Mouse (Mus musculus) ES-Bruce4 (cell line): Measurements from ENCODE around the gene Cdc26. TPM values are rescaled to one million over a fixed set of nuclear protein-coding genes. Genes with fewer than 3 reads are reported as not detected.
A peak's percentile ranks its signal among the peaks of the same experiment; 100 is the strongest.

Experiments
- H3K27ac ChIP-seq: 2 replicates; pipeline ENCODE4 v1.5.1; 2012; ENCODE audit warnings: low read length, inconsistent platforms; ENCODE audit not compliant: insufficient read depth
- H3K27me3 ChIP-seq: 2 replicates; pipeline ENCODE4 v1.6.1; 2012; ENCODE audit warnings: mild to moderate bottlenecking, low read length, inconsistent platforms; ENCODE audit not compliant: control insufficient read depth, poor library complexity, insufficient read depth, severe bottlenecking
- H3K36me3 ChIP-seq: 2 replicates; pipeline ENCODE4 v1.6.1; 2012; ENCODE audit warnings: inconsistent platforms, mild to moderate bottlenecking, low read length, moderate library complexity; ENCODE audit not compliant: control insufficient read depth, poor library complexity, insufficient read depth, severe bottlenecking
- H3K4me1 ChIP-seq: one replicate; pipeline ENCODE4 v1.8.1; 2011; ENCODE audit warnings: low read length; ENCODE audit not compliant: control insufficient read depth, insufficient read depth
- H3K4me3 ChIP-seq: 2 replicates; pipeline ENCODE4 v1.5.1; 2011; ENCODE audit warnings: low read depth, mild to moderate bottlenecking, low read length
- H3K9ac ChIP-seq: 2 replicates; pipeline ENCODE4 v1.6.1; 2012; ENCODE audit warnings: low read depth, mild to moderate bottlenecking, inconsistent platforms; ENCODE audit not compliant: poor library complexity, severe bottlenecking
- H3K9me3 ChIP-seq: replicated peaks from 2 replicates; pipeline ENCODE4 v1.6.1; 2012; ENCODE audit warnings: mild to moderate bottlenecking, low read length, inconsistent platforms; ENCODE audit not compliant: control insufficient read depth, poor library complexity, insufficient read depth, severe bottlenecking
- CTCF ChIP-seq: IDR thresholded peaks from one replicate; pipeline ENCODE4 v1.8.1; 2011; ENCODE audit warnings: low read depth, low read length
- EP300 ChIP-seq: IDR thresholded peaks from 2 replicates; pipeline ENCODE4 v1.6.1; 2011; ENCODE audit warnings: low read depth, low read length; ENCODE audit not compliant: insufficient read depth
- POLR2A ChIP-seq: IDR thresholded peaks from one replicate; pipeline ENCODE4 v1.8.1; 2011; ENCODE audit warnings: low read length; ENCODE audit not compliant: insufficient read depth
- polyA plus RNA-seq: library from polyadenylated mRNA; stranded (reverse); fragments of >200 nt; gene quantifications from 2 replicates; pipeline ENCODE4 v1.2.4, GENCODE M21; 2011; ENCODE audit warnings: low read depth; ENCODE audit not compliant: missing spikeins, insufficient read depth, insufficient read length

Cdc26 gene
- 61.9 and 69.0 TPM in 2 replicates for polyA plus RNA-seq

DNA sequence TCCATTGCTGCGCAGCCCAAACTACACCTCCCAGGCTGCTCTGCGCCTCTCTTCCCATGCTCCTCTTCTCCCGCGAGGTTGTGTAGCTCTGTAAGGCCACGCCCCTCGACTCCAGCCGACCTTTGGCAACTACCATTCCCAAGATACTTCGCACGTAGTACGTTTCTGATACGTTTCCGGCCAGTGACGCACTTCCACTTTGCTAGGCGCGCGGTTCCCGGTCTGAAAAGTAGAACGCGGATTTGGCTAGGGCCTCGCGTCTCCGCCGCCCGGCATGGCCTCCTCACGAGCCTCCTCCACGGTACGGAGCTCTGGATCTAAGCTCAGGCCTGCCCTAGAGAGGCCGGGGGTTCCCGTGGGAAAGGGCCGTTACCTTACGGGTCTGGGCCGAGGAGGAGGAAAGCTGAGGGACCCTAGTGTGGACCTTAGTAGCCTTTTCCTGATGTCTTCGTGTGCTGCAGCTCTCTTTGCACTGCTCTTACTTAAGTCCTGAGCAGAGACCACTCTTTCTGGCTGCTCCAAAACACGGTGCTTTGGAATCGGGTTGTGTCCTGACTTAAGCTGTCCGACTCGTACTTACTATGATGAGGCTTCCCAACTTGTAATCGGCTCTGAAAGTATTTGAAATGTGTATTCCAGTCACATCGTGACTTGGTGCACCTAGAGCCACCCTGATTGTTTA, at the start of gene Cdc26, which contains the start of gene Prpf4:
Cdc26 (minus strand) TSS at position 42 of the 682 bp plus-strand sequence.
Prpf4 (plus strand) TSS at position 197 of the 682 bp plus-strand sequence.
- Histone ChIP-seq H3K9ac (peak within 1 kb of the TSS; percentile 72), H3K36me3 (peaks cover 34% of the 10 kb centered on the region), H3K27ac (peak within 1 kb of the TSS; percentile 38), H3K4me3 (peak within 1 kb of the TSS; percentile 89), H3K4me1 (no peaks in the 10 kb centered on the region), H3K27me3 (no peaks in the 10 kb centered on the region), H3K9me3 (peaks cover 9% of the 10 kb centered on the region)
- TF ChIP-seq POLR2A: peak; percentile 82
- TF ChIP-seq CTCF: no peak
- TF ChIP-seq EP300: no peak

DNA sequence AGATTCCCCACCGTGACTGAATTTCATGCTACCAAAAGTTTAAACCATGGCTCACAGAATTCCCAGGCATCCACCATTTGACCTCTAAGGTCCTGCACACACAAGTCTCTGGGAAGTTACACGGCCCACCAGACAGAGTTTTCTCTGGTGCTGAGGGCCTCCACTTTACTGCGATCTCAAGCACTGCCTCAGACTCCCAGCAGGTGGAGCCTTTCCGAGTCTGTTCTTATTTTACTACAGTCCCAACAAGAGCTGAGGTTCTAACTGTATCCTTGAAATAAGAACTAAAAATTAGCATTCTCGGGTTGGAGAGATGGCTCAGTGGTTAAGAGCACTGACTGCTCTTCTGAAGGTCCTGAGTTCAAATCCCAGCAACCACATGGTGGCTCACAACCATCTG, 46.6 kb upstream of the Cdc26 start:
- Histone ChIP-seq H3K27me3 (no peaks in the 10 kb centered on the region), H3K9ac (no peak overlapping the region), H3K36me3 (no peaks in the 10 kb centered on the region), H3K4me3 (no peak overlapping the region), H3K9me3 (peaks cover 9% of the 10 kb centered on the region), H3K27ac (no peak overlapping the region), H3K4me1 (peaks cover 2% of the 10 kb centered on the region)
- TF ChIP-seq EP300 (no peak), POLR2A (no peak), CTCF (peak; percentile 37)

DNA sequence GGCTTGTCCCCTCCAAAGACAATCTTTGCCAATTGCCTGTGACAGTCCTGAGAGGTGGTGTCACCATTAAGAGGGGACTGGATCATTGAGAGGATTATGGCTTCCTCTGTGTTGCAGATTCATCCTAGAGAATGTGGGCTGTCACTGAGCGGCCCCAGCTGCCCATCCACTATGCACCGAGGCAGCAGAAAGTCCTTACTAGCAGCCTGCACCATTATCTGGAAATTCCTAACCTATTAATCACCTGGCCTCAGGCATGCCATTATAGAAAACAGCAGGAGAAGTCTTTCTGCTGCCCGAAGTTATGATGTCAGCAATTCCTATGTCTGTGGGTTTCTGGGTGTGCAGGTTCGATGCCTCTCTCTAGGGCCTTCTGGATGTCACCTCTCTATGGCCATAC, 32.5 kb upstream of the Cdc26 start:
- Histone ChIP-seq H3K27ac (no peak overlapping the region), H3K9me3 (peaks cover 7% of the 10 kb centered on the region; the same call in 1 of the 2 replicates), H3K4me1 (no peaks in the 10 kb centered on the region), H3K9ac (no peak overlapping the region), H3K27me3 (no peaks in the 10 kb centered on the region), H3K4me3 (no peak overlapping the region), H3K36me3 (no peaks in the 10 kb centered on the region)
- no peak for TF ChIP-seq POLR2A
- TF ChIP-seq CTCF: no peak
- TF ChIP-seq EP300: no peak

DNA sequence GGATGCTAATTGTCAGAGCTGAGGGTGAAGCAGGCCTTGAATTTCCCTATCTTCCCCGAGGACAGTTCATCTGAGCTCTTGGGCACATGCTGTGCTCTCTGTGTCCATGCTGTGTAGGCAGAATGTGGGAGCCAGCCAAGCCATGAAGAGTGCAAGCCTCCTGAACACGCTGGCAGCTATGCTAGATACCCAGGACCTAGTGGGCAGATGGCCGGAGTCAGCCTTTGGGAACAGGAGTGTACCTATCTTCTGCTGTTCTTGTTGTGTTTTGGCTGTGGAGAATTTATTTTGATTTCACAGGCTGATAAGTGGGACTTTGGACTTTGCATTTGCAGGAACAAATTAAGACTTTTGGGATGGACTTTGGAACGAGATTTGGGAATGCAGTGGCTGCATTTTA, 32.1 kb upstream of the Cdc26 start:
- H3K9me3 ChIP-seq: peaks cover 7% of the 10 kb centered on the region; the same call in 1 of the 2 replicates
- no peak overlapping the region for H3K27ac ChIP-seq
- no peak overlapping the region for H3K4me3 ChIP-seq
- no peak overlapping the region for H3K9ac ChIP-seq
- H3K27me3 ChIP-seq: no peaks in the 10 kb centered on the region
- H3K4me1 ChIP-seq: no peaks in the 10 kb centered on the region
- no peaks in the 10 kb centered on the region for H3K36me3 ChIP-seq
- TF ChIP-seq POLR2A: no peak
- TF ChIP-seq EP300: no peak
- TF ChIP-seq CTCF: no peak

DNA sequence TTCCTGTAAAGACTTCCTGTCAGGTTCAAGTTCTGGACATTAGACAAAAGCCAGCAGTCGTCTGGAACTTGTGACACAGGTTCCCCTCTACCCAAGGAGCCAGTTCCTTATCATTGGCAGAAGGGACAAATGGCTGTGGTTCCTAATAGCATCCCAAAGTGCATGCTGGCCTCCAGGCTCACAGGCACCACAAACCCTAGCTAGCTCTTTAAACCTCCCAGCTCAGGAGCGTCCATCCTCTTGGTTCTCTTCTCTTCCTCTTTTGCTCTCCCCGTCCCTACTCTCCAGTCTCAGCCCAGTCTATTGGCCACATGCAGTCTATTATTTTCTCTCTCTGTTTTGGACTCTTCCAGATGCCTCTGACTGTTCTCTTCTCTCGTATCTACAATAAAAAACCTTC, 31.4 kb upstream of the Cdc26 start:
- Histone ChIP-seq H3K9ac (no peak overlapping the region), H3K4me3 (no peak overlapping the region), H3K27ac (no peak overlapping the region), H3K4me1 (no peaks in the 10 kb centered on the region), H3K27me3 (no peaks in the 10 kb centered on the region), H3K36me3 (no peaks in the 10 kb centered on the region), H3K9me3 (peaks cover 7% of the 10 kb centered on the region; the same call in 1 of the 2 replicates)
- TF ChIP-seq CTCF (no peak), POLR2A (no peak), EP300 (no peak)

DNA sequence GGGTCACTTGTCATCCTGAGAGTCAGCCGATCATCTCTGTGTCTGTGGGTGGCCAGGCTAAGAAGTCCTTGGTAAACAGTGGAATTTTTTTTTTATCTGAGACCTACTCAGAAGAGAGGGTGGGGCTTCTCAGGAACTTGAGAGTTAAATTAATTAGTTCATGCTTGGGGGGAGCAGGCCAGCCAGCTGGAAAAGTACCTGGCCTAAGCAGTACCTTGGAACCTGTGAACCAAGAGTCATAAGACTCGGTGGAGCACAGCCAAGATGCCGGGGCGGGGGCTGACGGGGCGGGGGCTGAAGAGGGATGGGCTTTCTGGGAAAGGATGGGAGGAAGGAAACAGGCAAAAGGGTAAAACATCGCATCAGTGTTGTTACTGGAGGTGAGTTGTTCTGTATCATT, 29.4 kb upstream of the Cdc26 start:
- no peaks in the 10 kb centered on the region for H3K36me3 ChIP-seq
- H3K27me3 ChIP-seq: no peaks in the 10 kb centered on the region
- TF ChIP-seq EP300: no peak
- TF ChIP-seq POLR2A: no peak
- TF ChIP-seq CTCF: no peak
- H3K4me3 ChIP-seq: no peak overlapping the region
- H3K9ac ChIP-seq: no peak overlapping the region
- H3K27ac ChIP-seq: no peak overlapping the region
- no peaks in the 10 kb centered on the region for H3K9me3 ChIP-seq
- no peaks in the 10 kb centered on the region for H3K4me1 ChIP-seq
